30 mouse cellular contexts compared by ENCODE assay signal in the genomic region with DNA sequence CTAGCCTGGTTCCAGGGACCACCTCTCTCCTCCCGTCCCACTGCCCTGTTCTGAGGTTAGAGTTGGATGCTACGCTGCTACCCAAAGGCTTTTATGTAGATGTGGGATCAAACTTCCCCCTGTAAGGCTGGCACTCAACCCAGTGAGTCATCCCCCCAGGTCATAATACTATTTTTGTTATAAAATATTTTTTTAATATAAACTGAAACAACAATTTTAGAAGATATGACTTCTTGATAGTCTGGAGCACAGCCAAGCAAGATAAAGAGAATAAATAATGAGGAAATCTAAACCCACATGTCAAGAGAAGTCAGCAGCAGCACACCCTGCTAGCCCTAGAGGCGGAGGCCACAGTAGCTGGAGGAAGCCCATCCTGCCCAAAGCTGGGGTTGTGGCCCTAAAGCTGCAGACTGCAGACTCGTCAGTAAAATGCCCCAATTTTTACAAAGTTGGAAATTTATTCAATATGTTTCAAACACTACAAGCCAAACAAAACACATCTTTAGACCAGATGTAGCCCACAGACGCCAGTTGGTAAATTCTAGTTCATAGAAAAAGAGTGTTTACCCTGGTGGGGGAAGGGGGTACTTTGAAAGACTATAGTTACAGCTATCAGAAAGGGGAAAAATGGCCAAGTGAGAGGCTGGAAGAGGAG.
A peak's percentile ranks its signal among the peaks of the same experiment; 100 is the strongest.
DNase-seq lines count a peak whose midpoint lies in the region; ATAC-seq and TF ChIP-seq lines count a peak whose summit lies in the region.
"Had no signal": no experiment of that assay in that cellular context is flagged by ENCODE, and none has a peak within 500 bp of the region (broad histone marks: within the 10 kb centered on the region; RNA-seq: fewer than 3 reads in every experiment).

No protein-coding gene starts in this region.

- peak; percentile 55; the same call in 1 of the 2 replicates for ATAC-seq in embryonic facial prominence, embryonic 15.5 days (ENCODE audit: insufficient number of reproducible peaks, low FRiP score, low TSS enrichment, low read depth)
- ATAC-seq in intestine, postnatal 0 days = no peak
- ATAC-seq: activated CD4-positive, CD25-positive, alpha-beta regulatory T cell, adult 4 months; forebrain, embryonic 14.5 days; liver, embryonic 12.5 days; liver, postnatal 0 days; lung, postnatal 0 days had no signal

- no peaks in the 10 kb centered on the region for H3K27me3 ChIP-seq in embryonic facial prominence, embryonic 15.5 days
- H3K27me3 ChIP-seq in intestine, postnatal 0 days (replicated peaks; ENCODE audit: control insufficient read depth, insufficient read depth, low read length) = no peaks in the 10 kb centered on the region
- H3K27me3 ChIP-seq: embryonic facial prominence, embryonic 12.5 days; heart, embryonic 12.5 days; hindbrain, embryonic 13.5 days; kidney, embryonic 15.5 days; liver, embryonic 12.5 days; neural tube, embryonic 15.5 days; stomach, embryonic 15.5 days had no signal

- no peaks in the 10 kb centered on the region for H3K36me3 ChIP-seq in embryonic facial prominence, embryonic 15.5 days
- no peaks in the 10 kb centered on the region for H3K36me3 ChIP-seq in intestine, postnatal 0 days (ENCODE audit: control insufficient read depth, insufficient read depth)
- H3K36me3 ChIP-seq: embryonic facial prominence, embryonic 12.5 days; heart, embryonic 12.5 days; hindbrain, embryonic 13.5 days; kidney, embryonic 15.5 days; liver, embryonic 12.5 days; neural tube, embryonic 15.5 days; stomach, embryonic 15.5 days had no signal

- H3K9ac ChIP-seq in embryonic facial prominence, embryonic 15.5 days = no peak overlapping the region
- no peak overlapping the region for H3K9ac ChIP-seq in intestine, postnatal 0 days (ENCODE audit: low read depth, low read length)
- H3K9ac ChIP-seq: embryonic facial prominence, embryonic 12.5 days; heart, embryonic 12.5 days; hindbrain, embryonic 13.5 days; kidney, embryonic 15.5 days; liver, embryonic 12.5 days; liver, postnatal 0 days; neural tube, embryonic 15.5 days; stomach, embryonic 15.5 days had no signal

- H3K4me3 ChIP-seq in embryonic facial prominence, embryonic 15.5 days (replicated peaks) = no peak overlapping the region
- H3K4me3 ChIP-seq in lung, adult 2 months (replicated peaks; ENCODE audit: extremely low read depth, low read depth, low read length) = no peak overlapping the region
- H3K4me3 ChIP-seq in intestine, postnatal 0 days (ENCODE audit: low read depth, low read length) = no peak overlapping the region
- H3K4me3 ChIP-seq: embryonic facial prominence, embryonic 12.5 days; heart, embryonic 12.5 days; hindbrain, embryonic 13.5 days; kidney, embryonic 15.5 days; liver, embryonic 12.5 days; neural tube, embryonic 15.5 days; stomach, embryonic 15.5 days had no signal

- peaks cover 62% of the 10 kb centered on the region for H3K4me1 ChIP-seq in embryonic facial prominence, embryonic 15.5 days
- peaks cover 29% of the 10 kb centered on the region for H3K4me1 ChIP-seq in lung, adult 2 months (ENCODE audit: control insufficient read depth, insufficient read depth, low read length)
- no peaks in the 10 kb centered on the region for H3K4me1 ChIP-seq in intestine, postnatal 0 days (replicated peaks; ENCODE audit: control insufficient read depth, insufficient read depth, low read length)

- peak; percentile 36 for DNase-seq in thymus, postnatal 4 days
- DNase-seq in thymus, postnatal 0 days (ENCODE audit: low spot score) = no peak
- DNase-seq in NIH3T3 (ENCODE audit: low read depth) = peak; percentile 74
- DNase-seq in lung, adult 2 months = no peak
- no peak for DNase-seq in kidney, adult 9 months
- DNase-seq: adrenal gland, adult 8-10 months; cerebellum, adult 2 months; cerebellum, postnatal 14 days; gastrocnemius, postnatal 25 days; heart, adult 11 months; heart, postnatal 4 days; layer of hippocampus, postnatal 36 days; left cerebral cortex, postnatal 4 days; liver, postnatal 0 days; midbrain, embryonic 14.5 days; right cerebral cortex, postnatal 25 days; thymus, postnatal 14 days had no signal

- 0 out of 2 replicates have a peak overlapping the region, but pooled peaks have one; percentile 34 for H3K27ac ChIP-seq in embryonic facial prominence, embryonic 15.5 days (replicated peaks)
- H3K27ac ChIP-seq in intestine, postnatal 0 days (ENCODE audit: low read depth, low read length) = no peak overlapping the region
- H3K27ac ChIP-seq: embryonic facial prominence, embryonic 12.5 days; hindbrain, embryonic 13.5 days; kidney, embryonic 15.5 days; liver, embryonic 12.5 days; macrophage; neural tube, embryonic 15.5 days; stomach, embryonic 15.5 days had no signal

- no peak for TF ChIP-seq CTCF in lung, adult 2 months (IDR thresholded peaks at IDR 0.05; ENCODE audit: insufficient read depth, low read length)
- no peak for TF ChIP-seq CTCF in intestine, postnatal 0 days (IDR thresholded peaks at IDR 0.05; ENCODE audit: low read depth)

- H3K4me2 ChIP-seq in embryonic facial prominence, embryonic 15.5 days (replicated peaks) = no peak overlapping the region
- H3K4me2 ChIP-seq in intestine, postnatal 0 days (replicated peaks; ENCODE audit: low read depth) = no peak overlapping the region
- H3K4me2 ChIP-seq: embryonic facial prominence, embryonic 12.5 days; heart, embryonic 12.5 days; hindbrain, embryonic 13.5 days; kidney, embryonic 15.5 days; liver, embryonic 12.5 days; neural tube, embryonic 15.5 days; stomach, embryonic 15.5 days had no signal

- H3K9me3 ChIP-seq in embryonic facial prominence, embryonic 15.5 days (replicated peaks) = no peaks in the 10 kb centered on the region
- H3K9me3 ChIP-seq in intestine, postnatal 0 days (ENCODE audit: control insufficient read depth) = no peaks in the 10 kb centered on the region
- H3K9me3 ChIP-seq: embryonic facial prominence, embryonic 12.5 days; heart, embryonic 12.5 days; hindbrain, embryonic 13.5 days; kidney, embryonic 15.5 days; liver, embryonic 12.5 days; neural tube, embryonic 15.5 days; stomach, embryonic 15.5 days had no signal

- 45% methylated on average over 5 of the region's 5 CpGs for WGBS in embryonic facial prominence, embryonic 15.5 days
- 39% methylated on average over 5 of the region's 5 CpGs for WGBS in lung, adult 2 months
- WGBS in intestine, postnatal 0 days = 82% methylated on average over 5 of the region's 5 CpGs

- TF ChIP-seq POLR2A in lung, adult 2 months (IDR thresholded peaks at IDR 0.05; ENCODE audit: borderline replicate concordance, extremely low read depth, low read depth, low read length) = no peak

Comparison
In these comparisons a context has a peak if more than half of its experiments do, and no peak if none do; other contexts are left out.
1. DNase-seq: peak in thymus, postnatal 4 days (single experiment) and NIH3T3 (single experiment); none in thymus, postnatal 0 days (single experiment), lung, adult 2 months (single experiment) and kidney, adult 9 months (single experiment).